Mouse (Mus musculus) lung, adult 2 months (tissue): Measurements from ENCODE around the gene Tnp2. TPM values are rescaled to one million over a fixed set of nuclear protein-coding genes. Genes with fewer than 3 reads are reported as not detected.

Experiments used
- DNase-seq: peaks from one replicate; pipeline ENCODE4 v3.0.0; 2022
- H3K4me1 ChIP-seq: fragments of 200-500 bp; 2 replicates; pipeline ENCODE4 v1.6.1; 2011; ENCODE audit warnings: low read length; ENCODE audit not compliant: control insufficient read depth, insufficient read depth
- H3K4me3 ChIP-seq: fragments of 200-500 bp; replicated peaks from 2 replicates; pipeline ENCODE3; 2011; ENCODE audit warnings: low read depth, mild to moderate bottlenecking, control low read depth, low read length; ENCODE audit errors: extremely low read depth
- CTCF ChIP-seq: fragments of 200-500 bp; IDR thresholded peaks from 2 replicates; pipeline ENCODE4 v1.5.1; 2011; ENCODE audit warnings: mild to moderate bottlenecking, low read length, control low read depth; ENCODE audit not compliant: insufficient read depth
- POLR2A ChIP-seq: fragments of 200-500 bp; IDR thresholded peaks from 2 replicates; pipeline ENCODE4 v1.6.1; 2011; ENCODE audit warnings: low read depth, mild to moderate bottlenecking, control low read depth, low read length, borderline replicate concordance; ENCODE audit errors: extremely low read depth
- WGBS: fragments of 180-500 bp; shearing (Covaris S2); methylation state at CpG from one replicate; pipeline ENCODE4 v1.1.7; 2018; 5-methylcytosine and 5-hydroxymethylcytosine counted together
- polyA plus RNA-seq: library from polyadenylated mRNA; depleted of rRNA; stranded (reverse); fragments of >200 nt; gene quantifications from 2 replicates; pipeline ENCODE4 v1.2.3, GENCODE M21; 2012

The Tnp2 gene
- polyA plus RNA-seq, 1 experiment = 0.82 TPM

- TF ChIP-seq CTCF = no peak
- no peak for TF ChIP-seq POLR2A
- no peaks in the 10 kb centered on the region for H3K4me1 ChIP-seq
- WGBS = 80% methylated on average over 6 of the region's 6 CpGs
- H3K4me3 ChIP-seq = no peak within 1 kb of the TSS
- no peak for DNase-seq
Measured at GRCm38 (mm10) chr16:10796034-10796433, 7.6 kb upstream of the Tnp2 start, which contains the start of gene Prm2. Prm2 (minus strand) TSS chr16:10796134.

- H3K4me3 ChIP-seq = no peak within 1 kb of the TSS
- WGBS = 77% methylated on average over 9 of the region's 9 CpGs
- no peak for TF ChIP-seq POLR2A
- TF ChIP-seq CTCF = no peak
- H3K4me1 ChIP-seq = peaks cover 2% of the 10 kb centered on the region; the same call in 1 of the 2 replicates
- DNase-seq = no peak
Measured at GRCm38 (mm10) chr16:10790702-10791101, 2.2 kb upstream of the Tnp2 start, which contains the start of gene Prm3. Prm3 (minus strand) TSS chr16:10790914.

- WGBS = 80% methylated on average over 4 of the region's 4 CpGs
- DNase-seq = no peak
- H3K4me3 ChIP-seq = no peak overlapping the region
- H3K4me1 ChIP-seq = peaks cover 2% of the 10 kb centered on the region; the same call in 1 of the 2 replicates
- TF ChIP-seq CTCF = no peak
- TF ChIP-seq POLR2A = no peak
Measured at GRCm38 (mm10) chr16:10788866-10789265, 406 bp upstream of the Tnp2 start.

- Histone ChIP-seq H3K4me1 (peaks cover 2% of the 10 kb centered on the region), H3K4me3 (no peak overlapping the region)
- no peak for TF ChIP-seq POLR2A
- TF ChIP-seq CTCF = no peak
- whole genome bisulfite sequencing = 70% methylated on average over 7 of the region's 7 CpGs
- no peak for DNase-seq
Measured at GRCm38 (mm10) chr16:10787548-10788058, 857 bp downstream of the Tnp2 start.

GRCm38 (mm10) chr16:10786782-10787547 lies 1.5 kb downstream of the Tnp2 start:
- 40% methylated on average over 4 of the region's 4 CpGs for WGBS
- no peak for DNase-seq
- TF ChIP-seq CTCF (no peak), POLR2A (no peak)
- H3K4me3 ChIP-seq = no peak overlapping the region
- H3K4me1 ChIP-seq = peaks cover 2% of the 10 kb centered on the region

GRCm38 (mm10) chr16:10786288-10786687 lies 2.2 kb downstream of the Tnp2 start:
- WGBS = under 1% methylated on average over 9 of the region's 9 CpGs
- TF ChIP-seq CTCF = peak; percentile 91
- peak; percentile 13; the same call in 1 of the 2 replicates for TF ChIP-seq POLR2A

GRCm38 (mm10) chr16:10785371-10786231 lies 2.9 kb downstream of the Tnp2 start, which contains the start of gene Socs1:
Socs1 (minus strand) TSS chr16:10785536.
- peak; percentile 85 for DNase-seq
- H3K4me1 ChIP-seq = peaks cover 2% of the 10 kb centered on the region
- H3K4me3 ChIP-seq = peak within 1 kb of the TSS; percentile 96
- TF ChIP-seq CTCF (no peak), POLR2A (peak; percentile 86)
- under 1% methylated on average over 59 of the region's 59 CpGs for WGBS

More at GRCm38 (mm10) chr16:10786288-10786687, 2.2 kb downstream of the Tnp2 start:
- DNase-seq = peak; percentile 69
- Histone ChIP-seq H3K4me3 (peak overlapping the region; percentile 96), H3K4me1 (peaks cover 2% of the 10 kb centered on the region)

GRCm38 (mm10) chr16:10784793-10785370 lies 3.6 kb downstream of the Tnp2 start:
- peak; percentile 48; the same call in 1 of the 2 replicates for TF ChIP-seq CTCF
- TF ChIP-seq POLR2A = peak; percentile 44; the same call in 1 of the 2 replicates
- H3K4me1 ChIP-seq = peaks cover 2% of the 10 kb centered on the region
- H3K4me3 ChIP-seq = peak overlapping the region; percentile 96
- DNase-seq = peak; percentile 91
- WGBS = under 1% methylated on average over 54 of the region's 55 CpGs
